Mouse (Mus musculus) gastrocnemius, adult 8-10 months (tissue): ENCODE data around the gene Spata33. TPM values are rescaled to one million over a fixed set of nuclear protein-coding genes. Genes with fewer than 3 reads are reported as not detected.
"Not testable (repeated sequence)": the region's sequence is repeated elsewhere in the genome, so short reads cannot be mapped to it uniquely, and the experiment has no call there.

Experiments
- DNase-seq, 2 experiments: peaks; one replicate each; pipeline ENCODE4 v3.0.0; 2022; ENCODE audit warnings: low spot score in 2 of 2
- total RNA-seq, 4 experiments: library from RNA; stranded (reverse); gene quantifications; 2 replicates each; pipeline ENCODE4 v1.2.4; 2022

Gene Spata33
- 1 to 10 TPM in 1 of 4 experiments, under 1 TPM in 3; 0.12 to 1.6 (median 0.58) TPM for total RNA-seq

DNA sequence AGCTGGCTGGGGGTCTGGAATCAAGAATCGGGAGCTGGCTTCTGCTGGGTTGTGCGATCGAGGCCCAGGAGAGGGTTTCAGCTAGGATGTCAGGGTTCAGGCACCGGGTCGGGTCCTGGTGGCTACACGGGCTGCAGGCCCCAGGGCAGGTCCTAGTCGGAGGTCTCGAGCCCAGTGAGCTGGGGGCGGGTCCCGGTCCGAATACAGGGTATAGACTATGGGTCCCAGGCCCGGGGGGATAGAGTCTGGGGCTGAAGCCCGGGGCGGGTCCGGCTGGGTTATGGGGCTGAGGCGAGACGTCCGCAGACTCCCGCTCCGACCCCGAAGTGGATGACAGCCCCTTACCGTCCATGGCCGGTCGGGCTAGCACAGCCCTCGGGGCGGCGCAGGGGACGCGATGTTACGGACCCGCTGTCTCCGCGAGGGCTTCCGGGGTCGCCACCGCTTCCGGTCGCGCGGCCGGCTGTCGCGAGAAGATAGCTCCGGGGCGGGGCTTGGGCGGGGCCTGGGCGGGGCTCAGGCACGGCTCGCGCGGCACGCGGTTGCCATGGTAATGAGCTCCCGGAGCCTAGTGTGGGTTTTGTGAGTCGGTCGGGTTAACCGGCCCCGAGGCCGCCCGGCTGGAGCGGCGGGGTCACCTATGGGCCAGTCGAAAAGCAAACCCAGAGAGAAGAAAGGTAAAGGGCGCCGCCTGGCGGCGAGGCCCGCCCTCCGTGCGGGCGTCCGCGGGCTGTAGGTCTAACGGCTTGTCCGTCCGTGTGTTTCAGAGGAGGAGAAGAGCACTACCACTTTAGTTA lies at the start of gene Spata33, which contains the start of gene Chmp1a:
TSS of gene Spata33 (plus strand) at position 512 of the 797 bp plus-strand sequence.
TSS of gene Chmp1a (minus strand) at position 443 of the 797 bp plus-strand sequence.
- DNase-seq, result peak; percentile 74 to 83

DNA sequence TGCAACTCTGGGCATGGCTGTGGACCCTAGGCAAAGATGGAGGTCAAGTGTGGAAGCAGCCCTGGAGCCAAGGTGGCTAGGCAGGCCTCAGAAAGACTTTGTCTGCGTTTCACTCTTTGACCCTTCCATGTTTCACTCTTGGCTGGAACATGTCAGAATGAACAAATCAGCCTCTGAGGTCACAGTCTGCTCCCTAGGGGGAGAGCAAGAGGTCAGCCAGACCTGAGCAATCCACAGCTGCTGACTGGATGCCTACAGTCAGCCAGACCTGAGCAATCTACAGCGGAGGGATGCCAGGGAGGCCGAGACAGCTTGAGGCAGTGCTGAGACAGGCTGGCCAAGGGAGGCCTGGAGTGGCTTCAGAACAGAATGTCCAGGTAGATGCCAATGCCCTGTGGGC lies 31.2 kb upstream of the Spata33 start:
- DNase-seq, result peak; percentile 56 to 59

DNA sequence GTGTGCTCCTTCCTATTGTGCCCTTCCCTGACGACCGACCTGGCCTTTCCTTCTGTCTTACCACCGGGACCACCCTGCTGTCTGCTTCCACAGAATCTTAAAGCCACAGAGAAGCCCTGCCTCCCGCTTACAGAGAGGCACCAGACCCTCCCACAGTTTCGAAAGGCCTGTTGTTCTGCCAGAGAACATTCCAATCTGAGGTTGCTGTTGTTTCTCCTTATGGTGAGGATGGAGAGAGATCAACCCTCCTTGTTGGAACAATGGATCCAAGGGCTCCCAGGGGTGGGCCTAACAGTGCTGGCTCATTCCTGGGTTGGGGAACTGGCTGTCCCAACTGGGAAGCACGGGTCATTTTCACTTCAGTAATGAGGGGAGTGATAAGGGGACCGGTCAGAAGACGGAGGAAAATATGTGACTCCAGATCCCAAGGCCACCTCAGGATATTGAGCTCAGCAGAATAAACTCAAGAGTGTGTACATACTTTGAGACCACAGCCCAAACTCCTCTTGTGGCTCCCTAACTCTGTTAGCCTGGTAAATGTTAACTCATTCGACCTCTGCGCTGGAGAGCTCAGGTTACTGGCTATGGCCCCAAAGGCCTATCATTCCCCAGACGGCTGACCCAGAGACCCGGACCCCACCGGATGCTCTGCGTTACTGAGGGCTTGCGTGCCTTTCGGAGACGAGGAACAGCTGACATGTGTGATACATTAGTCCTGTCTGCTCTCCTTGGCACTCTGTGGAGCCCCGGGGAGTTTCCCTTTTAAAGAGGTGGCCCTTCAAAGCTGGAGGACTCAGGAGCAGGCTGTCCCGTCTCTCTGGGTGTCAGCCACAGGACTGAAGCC lies 26.8 kb upstream of the Spata33 start, which contains the start of gene Dpep1:
TSS of gene Dpep1 (plus strand) at position 677 of the 844 bp plus-strand sequence.
- peak; percentile 45 to 56 for DNase-seq

DNA sequence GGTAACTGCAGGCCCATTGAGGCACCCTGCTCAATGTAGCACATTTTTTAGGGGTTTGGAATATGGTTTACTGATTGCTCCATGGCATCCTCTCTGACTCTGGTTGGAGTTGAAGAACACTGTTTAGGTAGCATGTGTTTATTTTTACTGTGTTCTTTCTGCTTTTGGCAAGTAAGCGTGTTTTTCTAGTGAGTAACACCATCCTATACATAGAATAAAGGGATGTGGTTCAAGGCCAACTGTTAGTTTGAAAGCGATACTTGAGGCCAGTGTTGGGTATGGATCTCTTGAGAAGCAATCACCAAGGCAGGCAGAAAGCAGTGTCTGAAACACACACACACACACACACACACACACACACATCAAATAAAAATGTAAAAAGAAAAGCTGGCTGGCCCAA lies 24.6 kb upstream of the Spata33 start:
- DNase-seq, result no peak

DNA sequence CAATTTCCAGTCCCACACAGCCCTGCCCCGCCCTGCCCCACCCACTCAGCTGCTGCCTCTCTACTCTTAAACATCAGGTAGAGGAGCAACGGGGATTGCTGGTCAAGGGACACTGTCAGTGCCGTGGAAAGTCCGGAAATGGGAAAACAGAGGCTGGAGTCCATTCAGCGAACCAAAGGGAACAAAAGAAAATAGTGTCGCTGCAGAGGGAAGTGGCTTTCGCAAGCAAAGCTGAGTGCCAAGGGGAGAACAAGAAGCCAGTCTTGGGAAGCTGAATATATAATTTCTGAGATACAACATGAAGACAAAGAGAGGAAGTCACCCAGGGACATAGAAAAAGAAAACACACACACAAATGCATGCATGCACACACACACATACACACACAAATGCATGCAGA lies 23.8 kb upstream of the Spata33 start:
- DNase-seq, result no peak

DNA sequence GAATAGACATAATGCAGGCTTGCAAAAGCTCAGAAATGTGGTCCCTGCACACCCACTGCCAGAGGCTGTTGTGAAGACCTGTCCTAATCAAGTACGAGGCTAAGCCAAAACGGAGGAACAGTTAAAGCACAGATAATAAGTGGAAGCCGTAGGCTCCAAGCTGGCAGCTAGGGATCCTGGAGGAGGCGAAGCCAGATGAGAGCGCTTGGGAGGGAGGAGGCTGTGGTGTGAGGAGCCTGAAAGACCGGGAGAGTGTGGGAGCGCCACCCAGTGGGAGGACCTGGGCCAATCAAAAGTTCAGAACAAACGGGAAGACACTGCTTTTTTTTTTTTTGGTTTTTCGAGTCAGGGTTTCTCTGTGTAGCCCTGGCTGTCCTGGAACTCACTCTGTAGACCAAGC lies 22.0 kb upstream of the Spata33 start:
- peak; percentile 67 to 72 for DNase-seq

DNA sequence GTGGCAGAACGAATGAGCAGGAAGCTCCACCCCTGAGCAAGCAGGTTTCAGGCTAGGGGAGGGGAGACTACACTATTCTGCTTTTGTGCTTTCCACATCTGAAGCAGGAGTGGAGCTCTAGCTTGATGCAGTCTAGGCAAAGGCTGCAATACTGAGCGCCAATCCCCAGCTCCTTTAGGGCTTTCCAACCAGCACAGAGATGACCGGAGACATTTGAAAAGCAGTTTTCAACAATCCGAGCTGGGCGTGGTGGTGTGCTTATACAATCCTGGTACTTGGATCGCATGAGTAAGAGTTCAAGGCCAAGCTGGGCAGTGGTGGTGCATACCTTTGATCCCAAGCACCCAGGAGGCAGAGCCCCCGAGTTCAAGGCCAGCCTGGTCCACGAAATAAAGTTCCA lies 20.7 kb upstream of the Spata33 start:
- no peak for DNase-seq

DNA sequence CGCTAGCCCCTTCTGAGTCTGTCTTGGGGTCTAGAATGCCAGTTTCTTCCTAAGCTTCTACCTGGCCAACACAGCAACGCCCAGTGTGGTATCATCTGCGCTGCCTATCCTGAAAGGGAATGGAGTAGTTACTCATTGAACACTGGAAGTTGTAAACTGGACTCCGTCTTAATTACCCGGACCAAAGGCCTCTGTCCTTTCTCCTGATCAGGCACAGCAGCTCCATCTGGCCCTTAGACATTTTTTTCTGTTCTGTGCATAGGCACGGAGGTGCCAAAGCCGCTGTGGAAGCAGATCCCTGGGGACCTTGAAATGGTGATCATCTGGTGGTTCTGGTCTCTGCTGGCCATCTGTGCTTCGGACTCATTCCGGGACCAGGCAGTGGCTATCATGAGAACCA lies 18.9 kb upstream of the Spata33 start:
- DNase-seq, result no peak

DNA sequence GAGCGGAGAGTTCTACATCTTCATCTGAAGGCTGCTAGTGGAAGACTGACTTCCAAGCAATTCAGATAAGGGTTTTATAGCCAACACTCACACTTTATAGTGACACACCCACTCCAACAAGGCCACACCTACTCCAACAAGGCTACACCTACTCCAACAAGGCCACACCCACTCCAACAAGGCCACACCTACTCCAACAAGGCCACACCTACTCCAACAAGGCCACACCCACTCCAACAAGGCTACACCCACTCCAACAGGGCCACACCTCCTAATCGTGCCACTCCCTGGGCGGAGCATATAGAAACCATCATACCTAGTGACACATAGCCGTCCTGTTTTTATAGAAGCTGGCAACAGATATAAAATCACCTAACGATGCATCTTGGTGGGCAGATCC lies 15.6 kb upstream of the Spata33 start:
- DNase-seq, result not testable (repeated sequence)

DNA sequence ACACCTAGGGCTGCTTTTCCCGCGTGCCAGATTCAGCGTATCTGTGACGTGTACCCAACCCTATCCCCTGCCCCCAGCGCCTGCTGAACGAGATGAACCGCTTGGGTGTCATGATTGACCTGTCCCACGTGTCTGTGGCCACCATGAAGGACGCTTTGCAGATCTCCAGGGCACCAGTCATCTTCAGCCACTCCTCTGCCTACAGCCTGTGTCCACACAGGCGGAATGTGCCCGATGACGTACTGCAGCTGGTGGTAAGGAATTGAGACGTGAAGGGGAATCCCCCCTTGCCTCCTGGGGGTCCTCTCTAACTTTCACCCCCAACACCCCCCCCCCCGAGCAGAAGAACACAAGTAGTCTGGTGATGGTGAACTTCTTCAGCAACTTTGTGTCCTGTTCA lies 12.8 kb upstream of the Spata33 start:
- no peak for DNase-seq

DNA sequence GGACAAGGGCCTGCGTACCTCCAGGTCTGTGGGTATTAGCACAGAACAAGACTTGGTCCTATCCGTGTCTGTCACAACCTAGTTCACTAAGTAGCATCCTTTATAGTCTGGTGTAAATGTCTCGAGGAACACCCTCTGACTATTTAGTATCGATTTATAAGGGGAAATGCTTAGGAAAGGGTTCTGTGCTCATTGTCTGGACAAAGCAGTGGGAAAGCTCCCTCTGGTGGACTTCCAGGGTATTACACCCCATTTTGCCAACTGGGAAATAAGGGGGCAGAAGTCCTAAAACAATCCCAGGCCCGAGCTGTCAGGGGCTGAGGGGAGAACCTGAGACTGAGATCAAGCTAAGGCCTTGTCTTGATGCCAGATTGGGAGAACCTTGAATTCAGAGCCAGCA lies 10.3 kb upstream of the Spata33 start:
- peak in 1 of 2 experiments; percentile 32 for DNase-seq

DNA sequence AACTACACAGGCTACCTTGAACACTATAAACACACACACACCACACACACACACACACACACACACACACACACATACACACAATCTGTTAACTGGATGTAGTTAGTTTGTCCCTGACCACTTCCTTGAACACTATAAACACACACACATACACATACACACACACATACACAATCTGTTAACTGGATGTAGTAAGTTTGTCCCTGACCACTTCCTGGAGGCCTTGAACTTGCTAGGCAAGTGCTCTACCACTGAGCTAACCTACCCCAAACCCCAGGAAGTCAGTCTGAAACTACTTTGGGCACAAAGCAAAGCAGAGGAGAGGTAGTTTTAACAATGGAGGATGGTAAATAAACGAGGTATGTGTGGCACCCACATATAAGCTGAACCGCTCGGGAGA lies 9.1 kb upstream of the Spata33 start:
- no peak for DNase-seq

DNA sequence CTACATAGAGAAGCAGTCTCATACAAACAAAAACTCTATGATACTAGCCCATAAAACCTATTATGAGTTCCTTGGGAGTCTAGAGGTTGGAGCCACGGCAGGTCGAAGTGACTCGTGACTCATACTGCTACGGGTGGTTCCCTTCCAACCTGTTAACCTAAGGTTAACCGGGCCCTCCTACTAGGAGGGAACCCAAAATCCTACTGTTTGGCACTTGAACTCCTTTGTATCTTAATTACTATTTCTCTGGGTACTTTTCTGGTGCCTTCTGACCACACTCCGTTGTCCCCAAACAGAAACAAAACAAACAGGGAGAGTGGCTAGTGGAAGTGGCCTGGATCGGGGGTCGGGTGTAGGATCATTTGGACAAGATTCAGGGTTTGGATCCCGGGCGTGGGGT lies 756 bp upstream of the Spata33 start:
- no peak for DNase-seq

DNA sequence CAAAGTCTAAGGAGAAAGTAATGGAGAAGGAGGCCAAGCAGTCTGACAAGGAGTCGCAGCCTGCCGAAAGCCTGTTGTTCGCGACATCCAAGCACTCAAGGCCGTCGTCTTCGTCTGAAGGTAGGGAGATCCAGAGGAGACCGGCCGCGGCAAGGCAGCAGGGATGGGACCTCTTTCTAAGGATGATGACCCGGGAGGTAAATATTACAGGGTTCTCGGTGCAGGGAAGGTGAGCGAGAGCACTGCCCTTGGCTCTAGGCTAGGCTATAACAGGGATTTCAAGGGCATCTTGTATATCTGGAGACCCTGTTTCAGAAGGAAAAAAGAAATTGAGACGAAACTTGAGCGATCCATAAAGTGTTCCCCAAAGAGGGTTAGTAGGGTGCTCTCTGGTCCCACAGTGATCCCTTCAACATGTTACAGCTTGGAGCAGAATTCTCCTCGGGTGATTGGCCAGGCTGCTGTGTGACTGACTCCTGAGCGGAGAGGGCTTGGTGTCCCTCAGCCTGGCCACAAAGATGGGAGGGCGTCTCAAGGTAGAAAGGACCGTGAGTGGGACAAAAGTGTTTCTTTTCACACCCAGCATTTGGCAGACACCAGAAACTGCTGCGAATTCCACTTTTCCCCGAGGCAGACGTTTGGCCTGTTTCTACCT lies 613 bp downstream of the Spata33 start:
- no peak for DNase-seq

DNA sequence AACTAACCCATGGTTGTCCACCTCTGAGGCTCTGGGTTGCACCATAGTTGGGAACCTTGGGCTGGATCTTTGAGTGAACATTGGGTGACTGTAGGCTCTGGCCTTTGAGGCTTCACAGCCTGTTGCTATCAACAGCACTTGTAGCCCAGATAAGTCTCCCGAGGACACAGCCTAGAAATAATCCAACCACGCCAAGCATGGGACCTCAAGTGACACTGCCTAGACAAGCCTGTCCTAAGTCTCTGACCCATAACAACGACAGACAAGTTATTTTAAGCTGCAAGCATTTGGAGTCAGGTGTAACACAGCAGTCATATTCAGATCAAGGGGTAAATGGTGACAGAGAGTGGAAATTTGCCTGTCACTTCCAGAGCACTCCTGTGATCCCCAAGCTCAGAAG lies 2.8 kb downstream of the Spata33 start:
- no peak for DNase-seq

DNA sequence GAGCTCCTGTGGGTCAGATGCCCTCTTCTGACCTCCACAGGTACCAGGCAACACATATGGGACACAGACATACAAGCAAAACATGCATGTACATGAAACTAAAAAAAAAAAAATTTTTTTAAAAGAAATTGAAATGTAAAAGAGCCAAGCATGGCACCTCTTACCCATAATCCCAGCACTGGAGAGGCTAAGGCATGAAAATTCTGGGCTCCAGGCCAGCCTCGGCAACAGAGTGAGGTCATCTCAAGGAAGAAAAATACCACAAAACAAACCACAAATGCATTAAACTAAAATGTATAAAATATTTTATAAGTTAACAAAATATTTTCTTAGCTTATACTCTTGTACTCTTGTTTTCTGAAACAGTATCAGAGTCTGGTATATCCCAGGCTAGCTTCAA lies 8.3 kb downstream of the Spata33 start:
- no peak for DNase-seq

DNA sequence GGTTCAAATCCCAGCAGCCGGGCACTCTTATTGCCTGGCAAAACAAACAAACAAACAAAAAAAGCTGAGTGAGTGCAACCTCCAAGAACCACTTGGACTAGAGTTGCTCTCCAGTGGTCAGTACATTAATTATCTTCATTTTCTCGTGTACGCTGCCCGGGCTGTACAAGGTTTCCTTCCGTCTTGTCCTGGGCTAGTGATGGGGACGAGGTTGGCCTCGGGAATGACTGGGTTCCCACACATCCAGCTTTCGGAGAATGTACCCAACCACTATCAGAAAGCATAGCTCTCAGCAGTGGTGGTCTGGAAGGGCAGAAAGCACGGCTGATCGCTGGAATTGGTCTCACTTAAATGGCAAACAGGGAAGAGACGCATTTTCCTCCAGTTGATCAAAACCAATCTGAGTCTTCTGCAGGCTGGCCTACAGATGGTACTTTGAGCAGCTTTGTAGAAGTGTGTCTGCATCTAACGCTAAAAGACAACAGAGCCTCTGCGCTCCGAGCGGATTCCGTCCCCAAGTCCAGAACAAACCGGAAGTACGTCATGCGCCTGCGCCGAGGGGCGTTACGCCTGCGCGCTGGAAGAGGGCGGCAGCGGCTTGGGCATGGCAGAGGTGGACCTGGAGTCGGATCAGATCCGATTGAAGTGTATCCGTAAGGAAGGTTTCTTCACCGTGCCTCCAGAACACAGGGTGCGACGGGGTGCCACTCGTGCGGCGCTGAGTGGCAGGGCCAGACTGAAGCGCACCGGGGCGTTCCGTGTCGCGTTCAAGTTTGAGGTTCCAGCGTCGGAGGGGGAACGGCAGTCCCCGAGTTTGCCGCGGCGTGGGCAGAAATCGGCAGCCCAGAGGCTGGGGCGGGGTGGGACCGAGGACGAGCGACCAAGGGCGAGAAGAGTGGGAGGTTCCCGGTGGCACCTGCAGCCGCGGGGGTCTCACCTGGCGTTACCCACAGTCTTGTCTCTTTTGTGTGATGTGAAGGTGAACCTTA lies 11.9 kb downstream of the Spata33 start, which contains the start of gene Cdk10:
TSS of gene Cdk10 (plus strand) at position 565 of the 989 bp plus-strand sequence.
- DNase-seq, result peak; percentile 77 to 83

DNA sequence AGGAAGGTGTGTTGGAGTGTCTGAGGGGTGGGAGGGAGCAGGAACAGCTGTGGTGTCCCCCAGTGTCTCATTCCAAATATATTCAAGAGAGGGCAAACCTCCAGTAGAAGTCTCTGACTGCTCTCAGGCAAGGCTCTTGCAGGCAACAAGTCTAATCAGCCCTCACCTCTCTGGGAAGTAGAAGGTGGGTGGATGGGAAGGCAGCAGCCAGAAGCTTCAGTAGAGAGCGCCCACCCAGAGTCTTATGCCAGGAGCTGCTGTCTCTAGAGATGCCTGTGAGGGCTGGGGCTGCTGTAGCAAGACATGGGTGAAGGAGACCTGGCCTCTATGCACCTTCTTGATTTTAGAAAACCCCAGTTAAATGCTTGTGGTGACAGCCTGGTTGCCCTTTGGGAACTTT lies 15.8 kb downstream of the Spata33 start:
- DNase-seq, result no peak

DNA sequence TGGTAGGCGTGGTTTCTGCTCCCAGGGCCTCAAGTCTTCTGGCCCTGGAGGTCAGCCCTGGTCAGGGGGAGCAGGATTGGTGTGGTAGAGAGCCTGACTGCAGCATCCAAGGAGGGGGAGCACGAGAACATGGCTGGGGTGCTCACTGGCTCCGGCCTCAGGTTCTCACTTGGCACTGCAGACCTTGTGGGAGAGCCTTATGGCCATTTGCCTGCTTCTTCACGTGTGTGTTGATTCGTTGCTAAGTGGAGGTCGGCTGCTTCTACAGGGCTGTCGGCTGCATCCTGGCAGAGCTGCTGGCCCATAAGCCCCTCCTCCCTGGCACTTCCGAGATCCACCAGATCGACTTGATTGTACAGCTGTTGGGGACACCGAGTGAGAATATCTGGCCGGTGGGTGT lies 17.7 kb downstream of the Spata33 start:
- DNase-seq, result not testable (repeated sequence)

DNA sequence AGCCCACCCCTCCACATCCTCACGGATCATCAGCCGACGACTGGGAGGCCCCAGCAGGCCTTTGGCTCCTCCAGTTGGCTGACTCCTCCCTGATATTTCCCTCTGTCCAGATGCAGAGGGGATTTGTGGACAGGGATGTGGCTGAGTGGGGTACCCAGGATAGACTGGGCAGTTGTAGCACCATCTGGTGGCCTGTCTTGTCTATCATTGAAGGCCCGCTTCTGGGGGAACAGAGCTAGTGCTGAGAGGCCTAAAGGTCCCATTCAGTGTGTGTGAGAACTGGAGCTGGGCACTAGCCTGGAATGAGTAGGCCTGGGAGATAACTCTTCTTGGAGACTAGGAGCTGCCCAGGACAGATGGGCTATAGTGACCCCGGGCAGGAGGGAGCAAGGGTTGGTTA lies 19.1 kb downstream of the Spata33 start:
- DNase-seq, result no peak
